Mouse (Mus musculus): ENCODE results near the gene Myl12a.

DNA sequence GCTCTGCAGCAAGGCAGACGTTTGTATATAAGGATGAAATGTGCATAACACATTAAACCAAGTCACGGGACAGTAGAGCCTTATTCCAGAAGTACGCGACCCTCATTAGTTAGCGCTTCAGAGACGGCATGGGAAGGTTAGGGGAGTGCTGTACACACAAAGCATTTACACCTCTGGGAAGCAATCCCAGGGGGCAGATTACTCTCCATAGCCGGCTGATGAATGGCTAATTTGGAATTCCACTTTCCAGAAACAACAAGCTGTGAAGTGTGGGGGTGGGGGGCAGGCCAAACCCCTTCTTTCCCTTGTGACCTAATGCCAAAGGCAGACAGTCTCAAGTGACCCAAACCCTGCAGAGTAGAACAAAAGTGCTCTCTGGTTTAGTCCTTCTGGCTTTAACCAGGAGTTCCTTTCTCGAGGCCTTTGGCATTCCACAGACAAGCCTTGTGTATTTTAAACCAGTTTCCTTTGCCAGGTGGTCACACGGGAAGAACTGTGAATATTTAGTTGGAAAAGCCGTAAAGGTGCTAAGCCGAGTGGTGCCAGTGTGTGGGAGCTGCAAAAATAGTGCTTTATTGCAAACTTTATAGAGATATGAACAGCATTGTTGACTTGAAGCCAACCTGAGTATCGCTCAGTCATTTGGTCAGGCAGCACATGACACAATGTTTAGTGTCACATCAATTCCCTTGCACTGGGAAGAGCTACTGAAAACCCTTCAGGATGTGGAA is 37.3 kb upstream of the Myl12a start:
- TF ChIP-seq CTCF (conservative IDR thresholded peaks at IDR 0.05; ENCODE audit: low read length): no peak
- no peak for TF ChIP-seq POU5F1 (IDR thresholded peaks at IDR 0.05; ENCODE audit: borderline replicate concordance, low read length)
- TF ChIP-seq NANOG (IDR thresholded peaks at IDR 0.05; ENCODE audit: borderline replicate concordance, low read length): no peak

Measured in E14TG2a.4 (cell line).